Mouse (Mus musculus): ENCODE measurements around the gene 4933430I17Rik.
"Not testable (repeated sequence)": the region's sequence is repeated elsewhere in the genome, so short reads cannot be mapped to it uniquely, and the experiment has no call there.

DNA sequence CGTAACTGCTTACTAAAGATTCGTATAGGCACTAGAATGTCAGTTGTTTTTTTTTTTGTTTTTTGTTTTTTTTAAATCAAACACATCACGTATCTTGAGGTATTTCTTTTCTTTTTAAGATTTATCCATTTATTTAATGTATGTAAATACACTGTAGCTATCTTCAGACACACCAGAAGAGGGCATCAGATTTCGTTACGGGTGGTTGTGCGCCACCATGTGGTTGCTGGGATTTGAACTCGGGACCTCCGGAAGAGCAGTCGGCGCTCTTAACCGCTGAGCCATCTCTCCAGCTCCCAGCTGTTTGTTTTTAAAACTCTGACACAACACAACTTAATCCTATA, 45.6 kb upstream of the 4933430I17Rik start:
- TF ChIP-seq CTCF (IDR thresholded peaks at IDR 0.05; ENCODE audit: extremely low read depth, insufficient read length, insufficient replicate concordance, low read depth, low read length): peak; percentile 65; the same call in 1 of the 2 replicates
- not testable (repeated sequence) for TF ChIP-seq POLR2A (IDR thresholded peaks at IDR 0.05; ENCODE audit: low read depth, low read length)
